Mouse (Mus musculus): ENCODE measurements around the gene Adam19. TPM values are rescaled to one million over a fixed set of nuclear protein-coding genes. Genes with fewer than 3 reads are reported as not detected.

Adam19 gene
- polyA plus RNA-seq, 1 experiment: 12.8 TPM

GRCm38 (mm10) chr11:46027952-46028814 is 27.6 kb upstream of the Adam19 start:
- Histone ChIP-seq H3K4me3 (ENCODE audit: control insufficient read depth, insufficient read depth, low read length) (no peak overlapping the region), H3K36me3 (ENCODE audit: control insufficient read depth, insufficient read depth, low read length) (no peaks in the 10 kb centered on the region), H3K27ac (ENCODE audit: control insufficient read depth, insufficient read depth, low read length) (no peak overlapping the region), H3K4me1 (replicated peaks; ENCODE audit: control insufficient read depth, insufficient read depth, low read length) (no peaks in the 10 kb centered on the region), H3K27me3 (ENCODE audit: control insufficient read depth, insufficient read depth, low read length) (no peaks in the 10 kb centered on the region)
- no peak for TF ChIP-seq CTCF (IDR thresholded peaks at IDR 0.05; ENCODE audit: borderline replicate concordance, control insufficient read depth, extremely low read depth, insufficient read depth, low read length, poor library complexity)
- no peak for TF ChIP-seq POLR2A (IDR thresholded peaks at IDR 0.05; ENCODE audit: control insufficient read depth, extremely low read depth, insufficient read depth, low read length, poor library complexity)
- no peak for DNase-seq
- WGBS: 96% methylated on average over 6 of the region's 6 CpGs

DNA sequence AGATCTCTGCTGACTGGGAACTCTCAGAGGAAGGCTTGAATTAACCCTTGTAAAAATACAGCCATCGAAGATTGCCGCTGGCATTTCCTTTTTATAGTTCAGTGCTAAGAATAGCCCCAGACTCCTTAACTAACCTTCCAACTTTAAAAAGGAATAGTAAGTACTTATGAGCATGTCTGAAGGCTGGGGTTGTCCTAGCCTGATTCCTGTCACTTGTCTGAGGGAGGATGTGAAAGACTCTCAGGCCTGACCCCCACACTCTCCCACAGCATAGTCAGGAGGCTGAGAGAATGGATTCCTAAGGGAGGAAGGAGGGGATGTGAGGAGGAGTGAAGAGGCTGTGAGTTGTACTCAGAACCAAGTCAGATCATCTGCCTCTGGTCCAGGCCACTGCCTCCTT is 26.3 kb upstream of the Adam19 start:
- no peak overlapping the region for H3K4me3 ChIP-seq (ENCODE audit: control insufficient read depth, insufficient read depth, low read length)
- no peak overlapping the region for H3K27ac ChIP-seq (ENCODE audit: control insufficient read depth, insufficient read depth, low read length)
- no peak for DNase-seq
- WGBS: 50% methylated on average over 2 of the region's 2 CpGs
- no peaks in the 10 kb centered on the region for H3K27me3 ChIP-seq (ENCODE audit: control insufficient read depth, insufficient read depth, low read length)
- TF ChIP-seq POLR2A (IDR thresholded peaks at IDR 0.05; ENCODE audit: control insufficient read depth, extremely low read depth, insufficient read depth, low read length, poor library complexity) (no peak), CTCF (IDR thresholded peaks at IDR 0.05; ENCODE audit: borderline replicate concordance, control insufficient read depth, extremely low read depth, insufficient read depth, low read length, poor library complexity) (no peak)
- no peaks in the 10 kb centered on the region for H3K4me1 ChIP-seq (replicated peaks; ENCODE audit: control insufficient read depth, insufficient read depth, low read length)
- H3K36me3 ChIP-seq (ENCODE audit: control insufficient read depth, insufficient read depth, low read length): no peaks in the 10 kb centered on the region

GRCm38 (mm10) chr11:46030026-46030425 is 25.8 kb upstream of the Adam19 start:
- TF ChIP-seq CTCF (IDR thresholded peaks at IDR 0.05; ENCODE audit: borderline replicate concordance, control insufficient read depth, extremely low read depth, insufficient read depth, low read length, poor library complexity) (no peak), POLR2A (IDR thresholded peaks at IDR 0.05; ENCODE audit: control insufficient read depth, extremely low read depth, insufficient read depth, low read length, poor library complexity) (no peak)
- 89% methylated on average over 2 of the region's 2 CpGs for WGBS

DNA sequence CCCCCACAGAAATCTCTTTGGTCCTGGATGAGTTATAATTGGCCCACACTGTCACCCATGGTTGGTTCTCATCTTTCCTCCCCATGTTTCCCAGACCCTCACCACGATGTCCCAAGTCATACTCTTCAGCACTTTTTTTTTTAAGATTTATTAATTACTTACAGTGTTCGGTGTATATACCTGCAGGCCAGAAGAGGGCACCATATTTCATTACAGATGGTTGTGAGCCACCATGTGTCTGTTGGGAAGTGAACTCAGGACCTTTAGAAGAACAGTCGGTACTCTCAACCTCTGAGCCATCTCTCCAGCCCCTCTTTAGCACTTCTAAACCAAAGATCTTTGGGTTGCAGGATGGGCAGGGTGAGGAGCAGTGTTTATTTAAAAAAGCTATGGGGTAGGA is 24.3 kb upstream of the Adam19 start:
- no peak for DNase-seq
- no peaks in the 10 kb centered on the region for H3K4me1 ChIP-seq (replicated peaks; ENCODE audit: control insufficient read depth, insufficient read depth, low read length)
- TF ChIP-seq POLR2A (IDR thresholded peaks at IDR 0.05; ENCODE audit: control insufficient read depth, extremely low read depth, insufficient read depth, low read length, poor library complexity) (no peak), CTCF (IDR thresholded peaks at IDR 0.05; ENCODE audit: borderline replicate concordance, control insufficient read depth, extremely low read depth, insufficient read depth, low read length, poor library complexity) (no peak)
- H3K36me3 ChIP-seq (ENCODE audit: control insufficient read depth, insufficient read depth, low read length): no peaks in the 10 kb centered on the region
- WGBS: 48% methylated on average over 3 of the region's 3 CpGs
- H3K27me3 ChIP-seq (ENCODE audit: control insufficient read depth, insufficient read depth, low read length): no peaks in the 10 kb centered on the region
- H3K4me3 ChIP-seq (ENCODE audit: control insufficient read depth, insufficient read depth, low read length): no peak overlapping the region
- no peak overlapping the region for H3K27ac ChIP-seq (ENCODE audit: control insufficient read depth, insufficient read depth, low read length)

More at GRCm38 (mm10) chr11:46030026-46030425, 25.8 kb upstream of the Adam19 start:
- no peak for DNase-seq
- Histone ChIP-seq H3K27me3 (ENCODE audit: control insufficient read depth, insufficient read depth, low read length) (no peaks in the 10 kb centered on the region), H3K4me3 (ENCODE audit: control insufficient read depth, insufficient read depth, low read length) (no peak overlapping the region), H3K27ac (ENCODE audit: control insufficient read depth, insufficient read depth, low read length) (no peak overlapping the region), H3K36me3 (ENCODE audit: control insufficient read depth, insufficient read depth, low read length) (no peaks in the 10 kb centered on the region), H3K4me1 (replicated peaks; ENCODE audit: control insufficient read depth, insufficient read depth, low read length) (no peaks in the 10 kb centered on the region)

DNA sequence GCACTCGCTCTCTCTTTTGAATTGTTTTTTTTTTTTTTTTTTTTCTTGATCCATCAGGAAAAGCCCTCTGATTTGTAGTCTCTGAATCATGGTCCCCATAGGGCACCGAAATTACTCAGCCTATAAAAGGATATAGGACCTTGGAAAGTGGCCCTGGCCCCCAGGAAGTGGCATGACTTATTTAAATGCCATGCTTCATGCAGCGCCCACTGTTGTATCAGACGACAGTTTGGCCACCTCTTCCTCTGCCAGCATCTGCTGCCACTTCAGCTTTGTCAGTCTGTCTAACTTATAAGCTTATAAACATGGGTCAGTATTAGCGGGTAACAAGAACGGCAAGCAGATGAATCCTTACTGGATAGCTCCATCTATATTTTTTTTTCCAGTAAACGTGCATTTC is 22.8 kb upstream of the Adam19 start:
- WGBS: 90% methylated on average over 7 of the region's 7 CpGs
- no peak overlapping the region for H3K4me3 ChIP-seq (ENCODE audit: control insufficient read depth, insufficient read depth, low read length)
- no peak overlapping the region for H3K27ac ChIP-seq (ENCODE audit: control insufficient read depth, insufficient read depth, low read length)

DNA sequence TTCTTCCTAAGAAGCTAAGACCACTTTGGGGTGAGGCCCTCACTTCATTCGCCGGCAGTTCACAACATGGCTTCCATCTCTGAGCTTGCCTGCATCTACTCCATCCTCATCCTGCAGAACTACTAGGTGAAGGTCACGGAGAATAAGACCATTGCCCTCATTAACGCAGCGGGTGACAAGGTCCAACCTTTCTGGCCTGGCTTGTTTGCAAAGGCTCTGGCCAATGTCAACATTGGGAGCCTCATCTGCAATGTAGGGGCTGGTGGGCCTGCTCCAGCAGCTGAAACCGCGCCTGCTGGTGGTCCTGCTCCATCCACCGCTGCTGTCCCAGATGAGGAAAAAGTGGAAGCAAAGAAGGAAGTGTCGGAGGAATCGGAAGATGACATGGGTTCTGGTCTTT is 19.4 kb upstream of the Adam19 start:
- H3K27me3 ChIP-seq (ENCODE audit: control insufficient read depth, insufficient read depth, low read length): no peaks in the 10 kb centered on the region
- 96% methylated on average over 10 of the region's 10 CpGs for WGBS
- TF ChIP-seq CTCF (IDR thresholded peaks at IDR 0.05; ENCODE audit: borderline replicate concordance, control insufficient read depth, extremely low read depth, insufficient read depth, low read length, poor library complexity): no peak
- no peaks in the 10 kb centered on the region for H3K36me3 ChIP-seq (ENCODE audit: control insufficient read depth, insufficient read depth, low read length)
- no peak overlapping the region for H3K4me3 ChIP-seq (ENCODE audit: control insufficient read depth, insufficient read depth, low read length)
- no peak for DNase-seq
- no peaks in the 10 kb centered on the region for H3K4me1 ChIP-seq (replicated peaks; ENCODE audit: control insufficient read depth, insufficient read depth, low read length)
- no peak overlapping the region for H3K27ac ChIP-seq (ENCODE audit: control insufficient read depth, insufficient read depth, low read length)

More for the DNA sequence above, 22.8 kb upstream of the Adam19 start:
- Histone ChIP-seq H3K4me1 (replicated peaks; ENCODE audit: control insufficient read depth, insufficient read depth, low read length) (no peaks in the 10 kb centered on the region), H3K27me3 (ENCODE audit: control insufficient read depth, insufficient read depth, low read length) (no peaks in the 10 kb centered on the region), H3K36me3 (ENCODE audit: control insufficient read depth, insufficient read depth, low read length) (no peaks in the 10 kb centered on the region)
- TF ChIP-seq CTCF (IDR thresholded peaks at IDR 0.05; ENCODE audit: borderline replicate concordance, control insufficient read depth, extremely low read depth, insufficient read depth, low read length, poor library complexity): no peak
- no peak for DNase-seq

- Histone ChIP-seq H3K4me1 (replicated peaks; ENCODE audit: control insufficient read depth, insufficient read depth, low read length) (no peaks in the 10 kb centered on the region), H3K27ac (ENCODE audit: control insufficient read depth, insufficient read depth, low read length) (no peak overlapping the region), H3K36me3 (ENCODE audit: control insufficient read depth, insufficient read depth, low read length) (no peaks in the 10 kb centered on the region), H3K4me3 (ENCODE audit: control insufficient read depth, insufficient read depth, low read length) (no peak overlapping the region), H3K27me3 (ENCODE audit: control insufficient read depth, insufficient read depth, low read length) (no peaks in the 10 kb centered on the region)
- TF ChIP-seq CTCF (IDR thresholded peaks at IDR 0.05; ENCODE audit: borderline replicate concordance, control insufficient read depth, extremely low read depth, insufficient read depth, low read length, poor library complexity) (no peak), POLR2A (IDR thresholded peaks at IDR 0.05; ENCODE audit: control insufficient read depth, extremely low read depth, insufficient read depth, low read length, poor library complexity) (no peak)
- 82% methylated on average over 15 of the region's 15 CpGs for WGBS
- DNase-seq: no peak
These were observed 16.9 kb upstream of the Adam19 start for GRCm38 (mm10) chr11:46038901-46039300.
